Mouse (Mus musculus): ENCODE data around the gene Pbx1. TPM values are rescaled to one million over a fixed set of nuclear protein-coding genes. Genes with fewer than 3 reads are reported as not detected.

Gene Pbx1
- polyA plus RNA-seq, 1 experiment: 332 TPM

- WGBS: 24% methylated on average over 6 of the region's 6 CpGs
Measured at GRCm38 (mm10) chr1:168394535-168394934, 37.5 kb downstream of the Pbx1 start.

GRCm38 (mm10) chr1:168393456-168393855 is 38.6 kb downstream of the Pbx1 start:
- peaks cover 27% of the 10 kb centered on the region for H3K4me1 ChIP-seq (ENCODE audit: control insufficient read depth, insufficient read depth, low read length)
- 25% methylated on average over 4 of the region's 4 CpGs for WGBS
- H3K27ac ChIP-seq (ENCODE audit: insufficient read depth, low read depth, low read length): peak overlapping the region; percentile 40
- TF ChIP-seq CTCF (IDR thresholded peaks at IDR 0.05; ENCODE audit: insufficient read depth, low read depth, low read length) (no peak), POLR2A (IDR thresholded peaks at IDR 0.05; ENCODE audit: insufficient read depth, low read depth, low read length) (no peak)
- no peak overlapping the region for H3K4me3 ChIP-seq (ENCODE audit: insufficient read depth, low read depth, low read length)

More at GRCm38 (mm10) chr1:168394535-168394934, 37.5 kb downstream of the Pbx1 start:
- peaks cover 22% of the 10 kb centered on the region for H3K4me1 ChIP-seq (ENCODE audit: control insufficient read depth, insufficient read depth, low read length)
- 0 out of 2 replicates have a peak overlapping the region, but pooled peaks have one; percentile 40 for H3K27ac ChIP-seq (ENCODE audit: insufficient read depth, low read depth, low read length)
- H3K4me3 ChIP-seq (ENCODE audit: insufficient read depth, low read depth, low read length): no peak overlapping the region
- TF ChIP-seq CTCF (IDR thresholded peaks at IDR 0.05; ENCODE audit: insufficient read depth, low read depth, low read length) (no peak), POLR2A (IDR thresholded peaks at IDR 0.05; ENCODE audit: insufficient read depth, low read depth, low read length) (no peak)

- Histone ChIP-seq H3K4me1 (ENCODE audit: control insufficient read depth, insufficient read depth, low read length) (peaks cover 27% of the 10 kb centered on the region), H3K4me3 (ENCODE audit: insufficient read depth, low read depth, low read length) (no peak overlapping the region), H3K27ac (ENCODE audit: insufficient read depth, low read depth, low read length) (peak overlapping the region; percentile 73)
- 35% methylated on average over 5 of the region's 5 CpGs for WGBS
- TF ChIP-seq POLR2A (IDR thresholded peaks at IDR 0.05; ENCODE audit: insufficient read depth, low read depth, low read length) (no peak), CTCF (IDR thresholded peaks at IDR 0.05; ENCODE audit: insufficient read depth, low read depth, low read length) (no peak)
Measured at GRCm38 (mm10) chr1:168392500-168392853, 39.6 kb downstream of the Pbx1 start.

- H3K4me3 ChIP-seq (ENCODE audit: insufficient read depth, low read depth, low read length): no peak overlapping the region
- no peak for TF ChIP-seq CTCF (IDR thresholded peaks at IDR 0.05; ENCODE audit: insufficient read depth, low read depth, low read length)
- no peak for TF ChIP-seq POLR2A (IDR thresholded peaks at IDR 0.05; ENCODE audit: insufficient read depth, low read depth, low read length)
- peak overlapping the region; percentile 73 for H3K27ac ChIP-seq (ENCODE audit: insufficient read depth, low read depth, low read length)
- peaks cover 29% of the 10 kb centered on the region for H3K4me1 ChIP-seq (ENCODE audit: control insufficient read depth, insufficient read depth, low read length)
- WGBS: 21% methylated on average over 20 of the region's 20 CpGs
Measured at GRCm38 (mm10) chr1:168391617-168392499, 40.2 kb downstream of the Pbx1 start.

GRCm38 (mm10) chr1:168390748-168391147 is 41.3 kb downstream of the Pbx1 start:
- peaks cover 28% of the 10 kb centered on the region for H3K4me1 ChIP-seq (ENCODE audit: control insufficient read depth, insufficient read depth, low read length)
- no peak overlapping the region for H3K27ac ChIP-seq (ENCODE audit: insufficient read depth, low read depth, low read length)
- no peak overlapping the region for H3K4me3 ChIP-seq (ENCODE audit: insufficient read depth, low read depth, low read length)
- no peak for TF ChIP-seq CTCF (IDR thresholded peaks at IDR 0.05; ENCODE audit: insufficient read depth, low read depth, low read length)
- no peak for TF ChIP-seq POLR2A (IDR thresholded peaks at IDR 0.05; ENCODE audit: insufficient read depth, low read depth, low read length)

GRCm38 (mm10) chr1:168386159-168386558 is 45.9 kb downstream of the Pbx1 start:
- H3K4me1 ChIP-seq (ENCODE audit: control insufficient read depth, insufficient read depth, low read length): peaks cover 45% of the 10 kb centered on the region
- WGBS: 33% methylated on average over 6 of the region's 6 CpGs
- no peak for TF ChIP-seq POLR2A (IDR thresholded peaks at IDR 0.05; ENCODE audit: insufficient read depth, low read depth, low read length)
- TF ChIP-seq CTCF (IDR thresholded peaks at IDR 0.05; ENCODE audit: insufficient read depth, low read depth, low read length): no peak

GRCm38 (mm10) chr1:168384594-168384955 is 47.5 kb downstream of the Pbx1 start:
- no peak for TF ChIP-seq CTCF (IDR thresholded peaks at IDR 0.05; ENCODE audit: insufficient read depth, low read depth, low read length)
- no peak for TF ChIP-seq POLR2A (IDR thresholded peaks at IDR 0.05; ENCODE audit: insufficient read depth, low read depth, low read length)
- Histone ChIP-seq H3K4me3 (ENCODE audit: insufficient read depth, low read depth, low read length) (no peak overlapping the region), H3K27ac (ENCODE audit: insufficient read depth, low read depth, low read length) (peak overlapping the region; percentile 67), H3K4me1 (ENCODE audit: control insufficient read depth, insufficient read depth, low read length) (peaks cover 50% of the 10 kb centered on the region)
- WGBS: 17% methylated on average over 6 of the region's 6 CpGs

More at GRCm38 (mm10) chr1:168386159-168386558, 45.9 kb downstream of the Pbx1 start:
- no peak overlapping the region for H3K27ac ChIP-seq (ENCODE audit: insufficient read depth, low read depth, low read length)
- H3K4me3 ChIP-seq (ENCODE audit: insufficient read depth, low read depth, low read length): no peak overlapping the region

- Histone ChIP-seq H3K27ac (ENCODE audit: insufficient read depth, low read depth, low read length) (peak overlapping the region; percentile 67; the same call in 1 of the 2 replicates), H3K4me1 (ENCODE audit: control insufficient read depth, insufficient read depth, low read length) (peaks cover 46% of the 10 kb centered on the region), H3K4me3 (ENCODE audit: insufficient read depth, low read depth, low read length) (no peak overlapping the region)
- TF ChIP-seq CTCF (IDR thresholded peaks at IDR 0.05; ENCODE audit: insufficient read depth, low read depth, low read length) (no peak), POLR2A (IDR thresholded peaks at IDR 0.05; ENCODE audit: insufficient read depth, low read depth, low read length) (no peak)
- WGBS: 35% methylated on average over 5 of the region's 5 CpGs
Measured at GRCm38 (mm10) chr1:168383832-168384593, 48.1 kb downstream of the Pbx1 start.

GRCm38 (mm10) chr1:168382823-168383157 is 49.3 kb downstream of the Pbx1 start:
- TF ChIP-seq CTCF (IDR thresholded peaks at IDR 0.05; ENCODE audit: insufficient read depth, low read depth, low read length): no peak
- Histone ChIP-seq H3K4me3 (ENCODE audit: insufficient read depth, low read depth, low read length) (no peak overlapping the region), H3K27ac (ENCODE audit: insufficient read depth, low read depth, low read length) (0 out of 2 replicates have a peak overlapping the region, but pooled peaks have one; percentile 10), H3K4me1 (ENCODE audit: control insufficient read depth, insufficient read depth, low read length) (peaks cover 45% of the 10 kb centered on the region)
- WGBS: 19% methylated on average over 4 of the region's 4 CpGs
